Mouse (Mus musculus): Measurements from ENCODE around the gene Polr2h.

Polr2h gene

DNA sequence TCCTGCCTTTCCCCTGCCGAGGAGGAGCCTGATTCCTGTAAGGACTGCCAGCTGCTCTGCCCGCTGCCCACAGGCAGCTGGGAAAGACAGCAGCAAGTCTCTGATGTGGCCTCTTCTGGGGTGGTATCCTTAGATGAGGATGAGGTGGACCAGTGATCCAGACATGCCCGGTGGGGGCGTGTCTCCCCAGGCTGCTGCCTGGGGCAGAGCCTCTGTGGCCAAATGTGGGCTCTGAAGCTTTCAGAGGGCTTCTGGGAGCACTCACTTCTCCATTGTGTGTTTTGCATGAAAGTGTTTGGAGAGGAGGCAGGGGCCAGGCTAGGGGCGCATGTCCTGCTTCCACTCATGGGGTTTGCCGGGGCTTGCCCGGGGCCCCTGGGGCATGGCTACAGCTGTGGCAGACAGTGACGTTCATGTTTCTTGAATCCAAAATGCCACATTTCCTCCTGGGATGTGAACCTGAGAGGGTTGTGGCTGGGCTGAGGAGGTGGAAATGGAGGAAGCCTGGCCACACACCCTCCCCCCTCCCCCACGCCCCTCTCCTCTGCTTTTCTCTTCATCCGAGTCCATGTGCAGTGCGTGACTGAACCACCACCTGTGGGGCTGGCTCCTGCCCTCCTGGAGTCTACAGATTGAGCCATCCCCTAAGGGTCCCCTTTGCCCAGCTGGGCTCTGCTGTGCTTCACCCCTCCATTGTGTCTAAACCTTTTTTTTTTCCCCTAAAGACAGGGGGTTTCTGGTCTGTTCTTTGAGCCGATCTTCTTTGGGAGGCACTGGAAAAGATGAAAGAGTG lies 15.5 kb upstream of the Polr2h start:
- DNase-seq, result no peak

DNA sequence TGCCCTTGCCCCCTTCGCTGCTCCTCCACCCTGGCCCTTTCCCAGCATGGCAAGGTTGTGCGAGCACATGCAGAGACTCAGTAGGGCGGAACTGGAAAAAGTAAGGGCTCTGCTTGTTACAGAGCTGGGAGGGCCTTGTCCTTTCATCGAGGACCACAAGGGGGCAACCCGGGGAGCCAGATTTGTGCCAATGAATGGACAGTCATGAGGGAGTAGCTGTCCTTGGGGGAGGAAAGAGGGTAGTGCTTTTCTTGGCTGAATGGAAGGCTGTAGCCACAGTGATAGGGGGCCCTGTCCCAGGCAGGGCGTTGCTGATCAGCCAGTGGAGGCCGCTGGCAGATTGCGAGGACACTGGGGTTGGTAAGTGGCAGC lies 15.0 kb upstream of the Polr2h start:
- peak; percentile 83 for DNase-seq

DNA sequence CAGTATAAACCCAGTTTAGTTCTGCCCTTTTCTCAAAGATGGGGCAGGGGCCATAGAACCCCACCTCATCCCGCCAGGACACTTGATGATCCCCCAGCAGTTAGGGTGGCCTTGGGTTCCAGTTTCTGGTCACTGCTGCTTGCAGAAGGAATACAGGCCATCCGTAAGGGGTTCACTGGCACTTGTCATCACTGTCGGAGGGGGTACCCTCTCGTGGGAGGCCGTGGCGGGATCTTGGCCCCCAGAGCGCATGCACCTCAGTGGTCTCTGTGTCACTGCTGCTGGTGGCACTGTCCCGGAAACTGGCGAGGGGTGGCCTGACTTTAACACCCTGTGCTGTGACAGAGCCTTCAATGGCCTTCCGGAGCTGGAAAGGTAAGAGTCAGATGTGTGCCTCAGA lies 14.4 kb upstream of the Polr2h start:
- no peak for DNase-seq

DNA sequence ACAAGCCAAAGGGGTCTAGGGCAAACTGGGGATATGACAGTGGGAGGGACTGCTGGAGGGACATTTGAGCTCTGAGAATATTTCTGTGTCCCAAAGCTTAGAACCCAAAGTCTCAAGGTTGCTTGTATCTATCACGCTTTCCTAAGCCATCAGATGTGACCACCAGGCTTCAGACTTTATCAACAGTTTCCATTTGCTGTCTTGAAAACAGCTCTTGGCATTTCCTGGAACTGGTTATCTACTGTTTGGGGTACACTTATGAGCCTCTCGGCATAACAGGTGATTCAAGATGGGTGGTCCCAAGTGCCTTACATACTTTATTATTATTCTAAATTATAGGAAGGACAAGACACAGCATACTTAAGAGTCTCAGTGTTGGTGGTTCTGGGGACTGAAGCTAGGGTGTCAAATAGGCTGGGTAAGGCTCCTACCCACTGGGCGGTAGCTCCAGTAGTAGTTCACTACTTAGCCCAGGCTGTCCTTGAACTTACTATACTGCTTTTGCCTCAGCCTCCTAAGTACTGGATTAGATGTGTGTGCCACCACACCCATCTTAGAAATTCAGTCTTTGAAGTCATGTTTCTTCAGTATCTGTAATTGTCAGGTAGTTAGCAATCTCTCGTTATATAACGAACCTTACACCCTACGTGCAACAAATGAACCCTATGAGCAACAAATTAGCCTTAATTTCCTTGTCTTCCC lies 13.6 kb upstream of the Polr2h start:
- DNase-seq, result no peak

DNA sequence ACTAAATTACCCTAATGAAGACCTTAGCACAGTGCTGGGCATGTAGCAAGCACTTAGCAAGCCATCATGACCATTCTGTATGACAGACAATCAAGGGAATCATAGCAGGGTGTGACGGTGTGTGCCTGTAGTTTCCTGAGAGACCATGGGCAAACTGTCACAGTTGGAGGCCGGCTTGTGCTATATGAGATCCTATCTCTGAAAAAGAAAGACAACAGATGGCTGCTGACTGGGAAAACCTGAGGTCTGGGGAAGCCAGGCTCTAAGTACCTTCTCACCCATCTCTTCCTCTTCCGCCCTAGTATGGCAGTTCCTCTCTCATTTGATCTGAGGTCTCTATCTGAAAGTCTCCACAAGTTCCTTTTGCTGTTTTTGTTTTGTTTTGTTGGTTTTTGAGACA lies 11.7 kb upstream of the Polr2h start:
- DNase-seq, result no peak

DNA sequence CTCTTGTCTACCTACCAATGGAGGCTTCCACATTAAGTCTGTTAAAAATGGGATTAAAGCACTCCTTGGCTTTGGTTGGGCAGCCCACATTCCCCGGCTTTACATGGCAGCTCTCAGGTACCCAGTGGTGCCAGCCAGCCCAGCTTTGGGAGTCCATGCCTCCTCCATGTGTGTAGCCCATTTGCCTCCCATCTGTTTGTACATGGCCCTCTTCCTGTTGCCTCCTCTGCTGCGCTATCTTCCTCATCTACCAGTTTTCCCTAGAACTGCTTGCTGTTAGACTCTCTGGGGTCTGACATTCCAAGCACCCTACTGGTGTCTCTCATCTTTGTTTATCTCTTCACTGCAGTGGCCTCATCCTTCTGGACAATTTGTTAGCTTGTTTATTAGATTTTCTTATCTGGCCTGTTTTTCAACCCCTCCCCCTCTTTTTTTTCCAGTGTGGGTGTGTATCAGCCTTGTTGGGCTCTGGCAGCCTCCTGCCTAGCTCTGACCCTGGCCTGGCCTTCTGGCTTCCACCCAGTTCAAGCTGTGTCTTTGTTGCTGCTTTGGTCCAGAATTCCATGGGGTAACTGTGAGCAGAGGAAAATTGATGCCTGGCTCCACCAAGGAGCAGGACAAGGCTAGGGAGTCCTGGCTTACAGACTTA lies 10.9 kb upstream of the Polr2h start:
- peak; percentile 67 for DNase-seq

DNA sequence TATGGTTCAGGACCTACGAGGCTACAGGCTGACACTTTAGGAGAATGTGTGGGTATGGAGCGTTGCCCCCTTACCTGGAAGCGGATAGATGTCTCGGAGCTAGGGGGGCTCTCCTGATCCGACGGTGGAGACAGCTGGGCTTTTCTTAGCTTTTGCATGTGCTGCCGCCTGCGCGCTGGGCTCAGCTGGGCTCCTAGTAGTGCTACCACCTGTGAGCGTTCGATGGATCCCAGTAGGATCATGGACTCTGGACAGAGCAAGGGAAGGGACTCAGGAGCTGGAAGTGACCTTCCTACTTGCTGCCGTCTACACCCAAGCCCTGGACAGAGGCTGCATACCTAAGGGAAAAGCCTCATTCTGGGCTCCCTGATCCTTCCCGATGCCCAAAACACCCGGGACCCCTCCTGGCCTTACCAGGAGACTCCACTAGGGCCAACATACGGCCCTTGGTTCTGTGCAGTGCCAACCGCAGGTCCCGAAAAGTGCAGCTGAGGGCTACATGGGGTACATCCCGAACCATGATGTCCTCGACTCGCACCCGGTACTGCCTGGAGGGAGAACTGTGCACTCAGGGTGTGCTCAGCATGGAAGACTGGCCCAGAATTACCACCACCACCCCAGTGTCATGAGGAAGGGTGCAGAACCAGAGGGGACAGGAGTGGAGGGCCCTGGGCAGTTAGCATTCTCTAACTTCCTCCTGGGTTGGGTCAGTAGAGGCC lies 9.1 kb upstream of the Polr2h start:
- DNase-seq, result no peak

DNA sequence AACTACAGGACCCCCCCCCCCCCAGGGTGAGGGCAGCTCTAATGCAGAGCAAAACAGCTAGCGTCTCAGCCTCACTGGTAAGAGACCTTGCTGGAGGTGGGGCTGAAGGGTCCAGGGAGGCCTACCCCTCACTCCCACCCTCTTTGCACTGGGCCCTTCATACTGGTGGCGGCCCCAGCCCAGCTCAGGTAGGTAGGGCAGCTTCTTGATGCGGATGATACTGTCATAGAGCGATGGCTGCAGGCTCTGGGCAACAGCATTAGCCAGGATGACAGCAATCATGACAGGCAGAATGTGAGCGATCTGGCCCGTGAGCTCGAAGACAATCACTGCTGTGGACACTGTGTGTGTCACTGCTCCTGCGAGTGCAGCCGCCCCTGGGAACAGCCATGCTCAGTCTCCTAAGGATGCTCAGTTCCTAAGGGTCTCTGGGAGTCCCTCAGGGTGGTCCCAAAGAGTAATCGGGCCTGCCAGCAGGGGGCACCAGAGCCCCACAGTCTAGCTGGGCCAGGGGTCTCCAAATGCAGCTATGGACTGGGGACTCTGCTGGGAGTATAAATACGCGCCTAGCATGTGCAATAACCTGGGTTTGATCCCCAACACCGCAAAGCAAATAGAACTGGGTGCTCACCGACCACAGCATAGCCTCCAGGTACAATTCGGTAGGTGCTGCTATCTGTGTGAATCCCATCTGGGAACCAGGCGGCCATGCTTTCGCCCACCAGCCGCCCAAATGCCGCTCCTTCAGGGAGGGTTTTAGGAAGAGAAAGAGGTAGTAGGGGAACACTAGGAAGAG lies 8.3 kb upstream of the Polr2h start:
- DNase-seq, result no peak

DNA sequence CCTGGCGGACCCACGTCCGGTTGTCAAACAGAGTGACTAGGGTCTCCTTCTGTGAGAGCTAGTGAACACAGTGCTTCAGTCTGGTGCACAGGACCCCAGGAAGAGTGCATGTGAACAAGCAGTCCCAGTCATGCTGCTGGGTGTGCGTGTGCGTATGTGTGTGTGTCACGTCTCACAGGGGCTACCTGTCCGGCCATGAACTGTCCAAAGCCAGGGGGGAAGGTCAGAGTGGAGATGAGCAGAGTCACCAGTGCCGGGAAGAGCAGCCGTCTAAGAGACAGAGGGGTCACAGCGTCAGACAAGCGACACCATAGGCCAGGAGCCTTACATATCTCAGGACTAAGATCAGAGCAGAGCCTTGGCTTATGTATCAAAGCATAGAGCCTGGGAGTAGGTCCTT lies 7.1 kb upstream of the Polr2h start:
- DNase-seq, result no peak

DNA sequence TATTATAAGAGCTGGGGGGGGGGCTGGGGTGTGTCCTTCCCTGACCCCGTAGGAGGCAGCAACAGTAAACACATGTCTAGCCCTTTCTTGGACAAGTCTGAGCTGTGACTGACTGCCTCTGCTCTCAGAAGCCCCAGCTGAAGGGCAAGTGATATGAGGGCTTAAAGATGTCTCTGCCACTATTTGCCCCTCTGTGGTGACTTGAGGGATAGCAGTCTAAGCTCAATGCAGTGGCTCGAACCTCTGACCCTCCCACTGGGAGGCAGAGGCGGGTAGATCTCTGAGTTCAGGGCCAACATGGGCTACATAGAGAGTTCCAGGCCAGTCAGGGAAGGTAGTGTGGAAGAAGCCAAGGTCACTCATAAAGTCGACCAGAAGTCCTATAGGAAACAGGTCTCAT lies 6.7 kb upstream of the Polr2h start:
- no peak for DNase-seq

DNA sequence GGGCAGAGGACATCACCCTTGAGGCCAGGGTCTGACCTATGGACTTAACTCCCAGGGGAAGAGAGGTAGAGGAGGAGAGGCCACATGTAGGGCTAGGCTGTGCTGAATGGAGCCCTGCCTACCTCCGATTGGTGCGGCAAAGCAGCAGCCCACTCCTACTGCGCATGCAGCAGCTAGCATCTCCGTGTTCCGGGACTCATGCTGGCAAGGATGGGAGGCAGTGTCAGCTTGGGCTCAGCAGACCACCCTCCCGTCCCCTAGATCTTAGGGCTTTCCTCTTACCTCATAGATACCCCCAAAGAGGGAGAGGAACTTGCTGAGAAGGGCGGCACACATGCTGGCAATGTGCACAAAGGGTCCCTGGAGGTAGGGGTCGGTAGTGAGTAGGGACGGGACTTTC lies 5.3 kb upstream of the Polr2h start:
- DNase-seq, result no peak

DNA sequence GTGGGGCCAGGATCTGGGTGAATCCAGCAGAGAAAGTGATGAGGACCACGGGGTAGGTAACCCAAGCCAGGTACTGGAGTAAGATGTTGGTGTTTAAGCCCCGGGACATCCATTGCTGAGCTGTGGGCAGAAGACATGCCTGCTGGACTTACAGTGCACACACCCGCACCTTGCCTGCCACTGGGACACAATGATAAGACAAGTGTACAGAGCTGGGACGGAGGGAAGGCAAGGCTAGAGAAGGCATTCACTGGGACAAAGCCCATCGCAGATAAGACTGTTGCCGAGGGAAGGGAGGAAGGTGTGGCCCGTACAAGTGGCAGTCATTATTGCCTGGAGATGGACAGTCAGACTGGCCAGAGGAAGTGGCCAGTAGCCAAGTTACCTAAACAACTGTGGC lies 4.6 kb upstream of the Polr2h start:
- DNase-seq, result no peak

DNA sequence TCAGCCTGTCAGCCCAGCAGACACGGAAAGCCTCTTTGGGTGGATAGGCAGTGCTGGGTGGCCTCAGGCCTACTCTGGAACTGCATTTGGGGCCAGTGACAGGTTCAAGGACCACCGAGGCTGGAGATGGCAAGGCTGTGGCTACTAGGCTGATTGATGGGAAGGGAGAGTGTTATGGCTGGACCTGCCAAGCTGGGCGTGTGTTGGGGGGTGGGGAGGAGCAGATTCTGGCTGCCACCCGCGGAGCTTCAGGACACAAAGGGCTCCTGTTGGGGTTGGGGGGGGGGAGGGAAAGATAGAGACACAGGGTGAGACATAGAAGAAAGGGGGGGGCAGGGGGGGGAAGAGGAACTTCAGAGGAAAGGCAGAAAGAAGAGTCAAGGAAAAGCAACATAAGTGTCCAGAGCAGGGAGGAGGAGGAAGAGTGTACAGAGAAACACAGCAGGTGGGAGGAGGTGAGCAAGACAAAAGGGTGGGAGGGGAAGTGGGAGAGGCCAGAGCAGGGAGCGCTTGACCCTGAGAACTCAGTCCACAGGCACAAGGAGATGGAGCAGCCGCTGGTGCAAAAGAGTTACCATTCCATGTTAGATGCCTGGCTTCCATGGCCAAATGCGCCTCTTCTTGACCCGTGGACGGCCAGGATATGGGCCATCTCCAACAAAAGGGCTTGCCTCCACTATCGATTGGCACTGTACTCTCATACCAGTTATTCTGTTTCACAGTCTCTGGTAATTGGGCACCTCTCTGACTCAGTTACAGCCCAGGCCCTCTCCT lies 3.0 kb upstream of the Polr2h start:
- no peak for DNase-seq

DNA sequence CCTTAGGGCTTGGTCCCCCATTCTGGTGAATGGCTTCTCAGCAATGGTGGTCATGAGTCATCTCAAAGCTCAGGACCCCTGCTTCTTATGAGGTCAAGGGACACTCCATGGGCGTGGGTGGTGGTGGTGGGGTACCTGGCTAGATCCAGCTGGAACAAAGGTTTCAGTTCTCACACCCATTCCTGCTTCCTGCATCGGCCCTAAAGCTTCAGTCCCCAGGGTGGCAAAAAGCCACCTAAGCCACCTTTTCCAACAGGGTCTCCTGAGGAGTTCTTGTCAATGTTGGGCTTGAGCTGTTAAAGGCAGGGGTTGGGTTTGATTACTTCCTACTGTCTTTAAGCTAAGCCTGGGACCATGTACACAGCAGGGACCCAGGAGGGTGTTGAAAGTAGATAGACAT lies 2.3 kb upstream of the Polr2h start:
- no peak for DNase-seq

DNA sequence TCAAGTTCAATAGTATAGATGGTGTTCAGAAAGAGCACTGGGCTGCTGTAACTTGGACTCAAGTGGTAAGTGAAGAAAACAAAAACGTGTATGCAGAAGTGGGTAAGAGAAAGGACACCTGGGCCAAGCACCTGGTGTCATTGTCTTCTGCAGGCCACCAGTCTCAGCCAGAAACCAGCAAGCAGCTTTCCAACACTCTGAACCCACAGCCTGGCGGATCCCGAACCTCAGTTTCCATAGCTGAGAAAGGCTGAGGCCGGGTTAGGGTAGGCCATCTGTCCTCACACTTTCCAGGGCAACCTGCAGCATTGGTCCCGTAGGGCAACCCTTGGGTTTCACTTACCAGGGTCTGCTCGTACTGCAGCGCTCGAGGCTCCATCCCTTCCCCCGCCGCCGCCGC lies 1.9 kb upstream of the Polr2h start:
- DNase-seq, result no peak

DNA sequence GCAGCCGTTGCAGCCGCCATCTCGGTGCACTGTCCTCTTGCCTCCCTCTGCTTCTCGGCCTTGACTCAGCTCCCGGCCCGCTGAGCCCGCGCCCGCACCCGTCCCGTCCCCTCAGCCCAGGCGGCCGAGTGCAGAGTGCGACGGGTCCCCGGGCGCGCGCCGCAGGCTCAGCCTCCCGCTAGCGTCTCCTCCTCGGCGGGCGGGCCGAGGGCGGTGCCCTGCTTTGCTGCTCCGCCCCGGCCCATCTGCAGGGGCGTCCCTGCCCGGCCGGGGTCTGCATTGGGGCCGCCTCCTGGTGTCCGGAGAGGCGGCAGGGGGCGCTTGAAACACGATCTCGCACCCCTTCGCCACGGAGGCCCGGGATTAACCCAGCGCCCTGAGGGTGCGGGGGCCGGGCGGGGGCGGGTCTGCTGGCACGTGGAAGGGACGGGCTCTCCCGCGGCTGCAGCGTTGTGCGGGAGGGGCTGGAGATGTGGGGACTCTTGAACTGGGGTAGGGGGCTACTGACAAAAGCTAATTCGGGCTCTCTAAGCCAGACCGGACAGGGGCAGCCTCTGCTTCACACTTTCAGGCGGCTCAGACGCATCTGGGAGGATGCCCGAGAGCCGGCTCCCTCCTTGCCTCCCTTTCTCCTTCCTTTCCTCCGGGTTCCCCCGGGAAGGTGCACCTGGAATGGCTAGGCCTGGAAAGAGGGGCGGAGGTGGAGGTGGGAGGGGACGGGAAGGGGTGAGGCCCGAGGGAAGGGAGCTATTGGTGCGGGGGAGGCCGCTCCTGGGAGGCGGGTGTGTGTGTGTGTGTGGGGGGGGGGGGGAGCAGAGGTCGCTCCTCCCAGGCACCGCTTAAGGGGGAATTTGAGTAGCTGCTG lies 1.3 kb upstream of the Polr2h start:
- DNase-seq, result peak; percentile 90

DNA sequence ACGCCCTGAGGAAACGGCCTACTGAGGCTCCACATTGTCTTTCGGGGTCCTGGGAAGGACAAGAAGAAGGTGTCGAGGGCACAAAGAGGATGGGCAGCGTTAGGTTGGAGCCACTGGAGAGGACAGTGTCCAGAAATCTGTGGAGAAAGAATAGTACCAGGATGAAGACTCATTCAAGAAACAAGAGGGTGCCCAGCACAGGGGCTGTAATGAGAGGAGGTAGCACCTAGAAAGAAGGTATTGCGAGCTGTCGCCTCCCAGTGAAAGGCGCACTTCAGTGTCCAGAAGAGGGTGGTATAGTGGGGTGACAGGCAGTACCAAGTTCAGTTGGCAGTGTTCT lies 654 bp upstream of the Polr2h start:
- no peak for DNase-seq

DNA sequence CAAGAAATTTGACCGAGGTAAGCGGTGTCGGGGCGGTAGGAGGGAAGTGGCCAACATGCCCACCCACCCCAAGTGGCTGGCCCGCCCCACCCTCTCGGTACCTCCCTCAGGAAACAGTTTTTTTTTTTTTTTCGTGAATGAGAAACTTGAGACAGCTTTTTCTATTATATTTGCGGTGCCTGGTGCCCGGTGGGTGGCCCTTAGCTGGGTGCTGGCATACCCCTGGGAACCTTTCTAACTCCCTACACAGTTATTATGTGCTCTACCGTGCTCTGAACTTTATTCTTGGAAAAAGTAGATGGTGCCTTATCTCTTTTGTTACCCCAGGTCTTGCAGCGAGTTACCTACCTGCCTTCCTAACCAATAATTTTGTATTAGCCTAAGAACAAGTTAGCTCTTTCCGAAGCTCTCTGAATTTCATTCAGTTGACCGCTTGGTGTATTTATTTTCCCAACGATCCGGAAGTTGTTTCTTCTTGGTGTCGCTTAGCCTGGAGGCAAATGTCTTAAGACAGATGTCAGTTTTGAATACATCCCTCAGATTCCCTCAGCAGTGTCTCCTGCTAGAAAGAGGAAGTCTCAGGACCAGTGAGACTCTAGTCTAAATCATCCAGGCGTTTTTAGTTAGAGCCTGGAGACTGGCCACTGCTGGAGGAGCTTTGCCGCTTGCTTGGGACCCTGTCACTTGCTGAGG lies 659 bp downstream of the Polr2h start:
- no peak for DNase-seq

DNA sequence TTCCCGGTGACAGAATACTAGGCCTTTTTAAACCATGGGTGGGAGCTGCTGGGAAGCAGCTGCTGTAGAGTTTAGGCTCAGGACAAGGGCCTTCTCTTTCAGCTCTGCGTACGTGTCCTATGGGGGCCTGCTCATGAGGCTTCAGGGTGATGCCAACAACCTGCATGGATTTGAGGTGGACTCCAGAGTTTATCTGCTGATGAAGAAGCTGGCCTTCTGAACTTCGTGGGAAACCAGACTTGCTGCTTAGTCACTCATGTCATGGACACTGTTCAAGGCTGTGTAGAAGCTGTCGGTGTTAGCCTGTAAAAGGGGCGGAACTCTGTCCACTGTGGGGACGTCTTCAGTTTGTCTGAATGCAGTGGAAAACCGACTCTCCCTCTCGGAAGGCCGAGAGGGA lies 4.3 kb downstream of the Polr2h start:
- DNase-seq, result no peak

DNA sequence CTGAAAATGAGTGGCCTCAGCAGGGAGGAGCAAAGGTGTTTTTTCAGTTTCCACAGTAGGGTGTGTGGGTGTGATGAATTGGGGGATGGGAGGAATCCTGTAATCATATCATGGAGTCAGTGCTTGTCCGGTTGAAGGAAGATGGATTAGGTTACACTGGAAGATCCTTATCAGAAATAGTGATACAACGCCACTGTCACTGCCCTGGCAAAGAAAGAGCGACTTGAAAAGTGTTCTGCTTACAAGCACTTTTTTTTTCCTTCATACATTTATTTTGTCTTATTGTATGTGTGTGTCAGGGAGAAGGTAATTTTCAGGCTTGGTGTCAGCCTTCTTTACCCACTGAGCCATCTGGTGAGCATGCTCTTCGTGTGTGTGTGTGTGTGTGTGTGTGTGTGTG lies 5.3 kb downstream of the Polr2h start:
- no peak for DNase-seq
